Mouse (Mus musculus): ENCODE results near the gene Rab4b. TPM values are rescaled to one million over a fixed set of nuclear protein-coding genes. Genes with fewer than 3 reads are reported as not detected.

The Rab4b gene
- total RNA-seq, 2 experiments from 2014 or later = 29.4 to 33.6 TPM

Small RNAs within 50 kb of the gene (microRNA-seq; reads per million reads assigned to microRNA genes)
- gene Mir1191 (not detected), gene Mir3101 (not detected)

Other genes starting within 250 kb of the Rab4b start
- gene Cyp2a22, start 239.5 kb downstream of the Rab4b start, total RNA-seq (2021) = under 1 TPM in 1 of 2 experiments, not detected in 1; 0.08 TPM
- gene Cyp2a12, start 149.8 kb downstream of the Rab4b start, total RNA-seq (2021) = under 1 TPM in 1 of 2 experiments, not detected in 1; 0.47 TPM
- gene Cyp2f2, start 59.0 kb downstream of the Rab4b start, total RNA-seq (2021) = under 1 TPM; 0.41 to 0.59 TPM
- not detected for gene Cyp2t4, start 25.2 kb downstream of the Rab4b start, total RNA-seq (2021)
- gene Egln2, start 12.1 kb downstream of the Rab4b start, total RNA-seq (2021) = 10 to 100 TPM; 81.4 to 85.3 TPM
- gene Gm21983, start 2.2 kb upstream of the Rab4b start, total RNA-seq (2021) = not detected
- not detected for gene Mia, start 2.3 kb upstream of the Rab4b start, total RNA-seq (2021)
- 10 to 100 TPM; 12.3 to 12.6 TPM for gene BC024978, start 16.9 kb upstream of the Rab4b start, total RNA-seq (2021)
- gene Snrpa, start 17.4 kb upstream of the Rab4b start, total RNA-seq (2021) = 10 to 100 TPM; 57.3 to 63.7 TPM
- gene Itpkc, start 49.8 kb upstream of the Rab4b start, total RNA-seq (2021) = 1 to 10 TPM; 7.2 to 8.5 TPM
- 10 to 100 TPM in 1 of 2 experiments, 1 to 10 TPM in 1; 8.6 to 10.3 TPM for gene Coq8b, start 54.1 kb upstream of the Rab4b start, total RNA-seq (2021)
- 10 to 100 TPM; 26.3 to 32.3 TPM for gene Numbl, start 79.5 kb upstream of the Rab4b start, total RNA-seq (2021)
- gene Ltbp4, start 158.8 kb upstream of the Rab4b start, total RNA-seq (2021) = 100 to 1,000 TPM; 152 to 169 TPM
- gene Shkbp1, start 177.1 kb upstream of the Rab4b start, total RNA-seq (2021) = 10 to 100 TPM; 11.0 to 11.5 TPM
- gene Gm20479, start 178.5 kb upstream of the Rab4b start, total RNA-seq (2021) = not detected

Data from gastrocnemius, postnatal 4 days (tissue).